Mouse (Mus musculus): ENCODE results near the gene Trhde. TPM values are rescaled to one million over a fixed set of nuclear protein-coding genes. Genes with fewer than 3 reads are reported as not detected.

The Trhde gene
- polyA plus RNA-seq (2014; fragmentation: Nextera tagmentation; extraction: Ambion mirVana): 0.52 and 0.61 TPM in 2 replicates

DNA sequence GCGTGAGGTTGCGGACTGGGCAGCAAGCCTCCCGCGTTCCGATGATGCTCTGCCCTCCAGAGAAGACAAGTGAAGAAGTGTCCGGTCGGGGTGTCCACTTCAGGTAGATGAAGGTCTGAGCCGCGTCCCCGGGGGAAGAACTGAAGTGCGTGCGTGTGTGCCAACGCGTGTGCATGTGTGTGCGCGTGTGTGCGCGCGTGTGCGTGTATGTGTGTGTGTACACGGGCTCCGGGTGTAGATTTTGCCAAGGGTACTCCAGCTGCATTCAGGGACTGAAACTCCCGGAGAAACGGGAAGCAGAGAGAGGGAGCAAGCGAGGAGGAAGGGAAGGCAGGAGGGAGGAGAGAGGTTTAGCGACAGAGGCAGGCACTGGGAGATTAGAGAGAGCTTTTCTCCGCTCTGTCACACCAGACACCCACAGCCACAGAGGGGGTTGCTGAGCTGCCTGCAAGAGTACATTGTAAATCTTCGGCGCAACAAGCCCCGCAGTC lies at the start of gene Trhde:
Gene Trhde (minus strand): TSS at position 147 of the 491 bp plus-strand sequence.
- no peaks in the 10 kb centered on the region for H3K36me3 ChIP-seq (ENCODE audit: control insufficient read depth, insufficient read depth, low read length)
- H3K4me3 ChIP-seq (ENCODE audit: low read depth, low read length): peak within 1 kb of the TSS; percentile 55
- H3K27ac ChIP-seq (replicated peaks; ENCODE audit: low read depth, low read length): no peak within 1 kb of the TSS
- peak within 1 kb of the TSS; percentile 40 for H3K9ac ChIP-seq (ENCODE audit: low read length)
- H3K9me3 ChIP-seq (ENCODE audit: control insufficient read depth, low read length): no peaks in the 10 kb centered on the region
- H3K4me1 ChIP-seq (ENCODE audit: control insufficient read depth, insufficient read depth, low read length): 0 out of 2 replicates have a peak, but pooled peaks cover 2% of the 10 kb centered on the region
- 1% methylated on average over 30 of the region's 30 CpGs for whole genome bisulfite sequencing
- H3K27me3 ChIP-seq (ENCODE audit: control insufficient read depth, insufficient read depth, low read length): peaks cover 38% of the 10 kb centered on the region
- peak within 1 kb of the TSS; percentile 94 for H3K4me2 ChIP-seq (ENCODE audit: low read depth, severe bottlenecking)
- ATAC-seq (ENCODE audit: insufficient number of reproducible peaks, low FRiP score, low TSS enrichment, low read depth): 0 out of 2 replicates have a peak, but pooled peaks have one; percentile 16
- DNase-seq (ENCODE audit: low spot score): no peak

DNA sequence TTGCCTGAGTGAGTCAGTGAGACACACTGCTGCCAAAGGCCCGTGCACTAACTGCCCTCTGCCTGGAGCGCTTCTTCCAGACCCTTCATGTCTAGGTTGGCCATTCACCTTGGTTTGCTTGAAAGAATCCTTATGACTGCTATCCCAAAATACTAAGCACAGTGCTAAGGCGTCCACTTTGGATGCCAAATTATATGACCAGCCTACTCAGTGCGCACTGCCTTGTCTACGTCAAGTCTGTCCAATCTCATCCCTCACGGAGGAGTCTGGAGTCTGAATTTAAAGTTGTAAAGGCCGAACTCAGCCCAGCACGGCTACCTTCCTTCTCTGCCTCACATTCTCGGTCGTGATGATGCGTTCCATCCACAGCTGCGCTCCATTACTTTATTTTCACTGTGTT lies 39.9 kb upstream of the Trhde start:
- DNase-seq (ENCODE audit: low spot score): no peak
- 93% methylated on average over 12 of the region's 12 CpGs for WGBS

DNA sequence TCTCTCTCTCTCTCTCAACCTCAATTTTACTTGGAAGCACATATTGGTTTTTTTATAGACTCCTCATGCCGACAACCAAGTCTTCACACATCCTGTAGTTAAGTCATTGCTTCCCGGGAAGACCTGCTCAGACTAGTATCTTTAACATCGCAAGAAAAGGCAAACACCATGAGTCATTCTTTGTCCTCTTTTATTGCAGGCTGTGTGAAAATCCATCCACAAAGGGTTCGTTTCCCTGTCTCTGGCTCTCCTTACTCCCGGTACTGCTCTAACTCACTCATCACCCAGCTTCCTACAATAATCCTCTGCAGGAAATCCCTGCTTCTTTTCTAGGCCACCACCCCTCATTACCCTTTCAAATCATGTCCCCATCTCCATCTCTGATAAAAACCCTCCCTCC lies 39.3 kb upstream of the Trhde start:
- 68% methylated on average over 5 of the region's 5 CpGs for WGBS
- Histone ChIP-seq H3K36me3 (ENCODE audit: control insufficient read depth, insufficient read depth, low read length) (no peaks in the 10 kb centered on the region), H3K9ac (ENCODE audit: low read length) (no peak overlapping the region), H3K4me3 (ENCODE audit: low read depth, low read length) (no peak overlapping the region), H3K4me1 (ENCODE audit: control insufficient read depth, insufficient read depth, low read length) (no peaks in the 10 kb centered on the region), H3K9me3 (ENCODE audit: control insufficient read depth, low read length) (no peaks in the 10 kb centered on the region), H3K27me3 (ENCODE audit: control insufficient read depth, insufficient read depth, low read length) (no peaks in the 10 kb centered on the region), H3K4me2 (ENCODE audit: low read depth, severe bottlenecking) (no peak overlapping the region), H3K27ac (replicated peaks; ENCODE audit: low read depth, low read length) (no peak overlapping the region)
- ATAC-seq (ENCODE audit: insufficient number of reproducible peaks, low FRiP score, low TSS enrichment, low read depth) (no peak), DNase-seq (ENCODE audit: low spot score) (no peak)

More for the DNA sequence above, 39.9 kb upstream of the Trhde start:
- H3K4me1 ChIP-seq (ENCODE audit: control insufficient read depth, insufficient read depth, low read length): no peaks in the 10 kb centered on the region
- no peak overlapping the region for H3K4me2 ChIP-seq (ENCODE audit: low read depth, severe bottlenecking)
- H3K27ac ChIP-seq (replicated peaks; ENCODE audit: low read depth, low read length): no peak overlapping the region
- no peak overlapping the region for H3K4me3 ChIP-seq (ENCODE audit: low read depth, low read length)
- no peak overlapping the region for H3K9ac ChIP-seq (ENCODE audit: low read length)
- no peaks in the 10 kb centered on the region for H3K9me3 ChIP-seq (ENCODE audit: control insufficient read depth, low read length)
- H3K36me3 ChIP-seq (ENCODE audit: control insufficient read depth, insufficient read depth, low read length): no peaks in the 10 kb centered on the region
- H3K27me3 ChIP-seq (ENCODE audit: control insufficient read depth, insufficient read depth, low read length): no peaks in the 10 kb centered on the region
- ATAC-seq (ENCODE audit: insufficient number of reproducible peaks, low FRiP score, low TSS enrichment, low read depth): no peak

DNA sequence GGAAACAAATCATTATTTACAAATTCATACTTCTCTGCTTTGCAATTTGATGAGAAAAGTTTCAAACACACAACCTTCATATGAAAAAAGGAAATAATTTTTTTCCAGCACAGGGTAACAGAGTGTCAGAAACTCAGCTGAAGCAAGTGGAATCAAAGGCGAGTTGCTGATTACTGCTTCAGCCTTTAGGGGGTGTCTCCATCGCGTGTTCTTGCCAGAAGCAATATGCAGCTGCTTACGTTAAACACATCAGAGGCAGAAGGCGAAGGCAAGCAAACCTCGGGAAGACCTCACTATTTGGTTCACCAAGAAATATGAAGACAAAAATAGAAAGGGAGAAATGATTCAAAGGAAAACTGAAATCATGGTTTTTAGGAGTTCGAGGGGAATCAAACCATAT lies 29.2 kb upstream of the Trhde start:
- 58% methylated on average over 7 of the region's 7 CpGs for WGBS
- no peaks in the 10 kb centered on the region for H3K27me3 ChIP-seq (ENCODE audit: control insufficient read depth, insufficient read depth, low read length)
- H3K27ac ChIP-seq (replicated peaks; ENCODE audit: low read depth, low read length): no peak overlapping the region
- no peak for ATAC-seq (ENCODE audit: insufficient number of reproducible peaks, low FRiP score, low TSS enrichment, low read depth)
- H3K4me1 ChIP-seq (ENCODE audit: control insufficient read depth, insufficient read depth, low read length): no peaks in the 10 kb centered on the region
- H3K4me3 ChIP-seq (ENCODE audit: low read depth, low read length): no peak overlapping the region
- no peaks in the 10 kb centered on the region for H3K36me3 ChIP-seq (ENCODE audit: control insufficient read depth, insufficient read depth, low read length)
- no peak for DNase-seq (ENCODE audit: low spot score)
- H3K9me3 ChIP-seq (ENCODE audit: control insufficient read depth, low read length): no peaks in the 10 kb centered on the region
- no peak overlapping the region for H3K4me2 ChIP-seq (ENCODE audit: low read depth, severe bottlenecking)
- no peak overlapping the region for H3K9ac ChIP-seq (ENCODE audit: low read length)

DNA sequence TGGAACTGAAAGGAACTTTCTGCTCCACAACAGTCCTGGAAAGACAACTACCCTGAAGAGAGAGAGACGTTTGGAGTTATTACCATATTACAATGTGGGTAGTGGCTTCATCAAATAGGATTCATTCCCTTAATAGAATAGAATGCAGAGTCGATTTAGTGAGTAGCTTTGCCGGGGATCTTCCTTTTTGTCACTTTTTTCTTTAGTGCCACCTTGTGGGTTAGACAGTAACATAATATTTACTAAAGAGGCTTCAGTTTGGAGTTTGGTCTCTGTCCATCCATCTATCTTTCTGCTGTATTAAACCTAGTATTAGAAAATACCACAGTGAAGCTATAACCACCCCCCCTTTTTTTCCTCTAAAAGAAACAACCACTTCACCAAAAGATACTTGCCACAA lies 6.7 kb upstream of the Trhde start:
- 57% methylated on average over 3 of the region's 3 CpGs for WGBS
- H3K4me1 ChIP-seq (ENCODE audit: control insufficient read depth, insufficient read depth, low read length): no peaks in the 10 kb centered on the region
- ATAC-seq (ENCODE audit: insufficient number of reproducible peaks, low FRiP score, low TSS enrichment, low read depth) (no peak), DNase-seq (ENCODE audit: low spot score) (no peak)
- no peak overlapping the region for H3K4me2 ChIP-seq (ENCODE audit: low read depth, severe bottlenecking)
- H3K9me3 ChIP-seq (ENCODE audit: control insufficient read depth, low read length): no peaks in the 10 kb centered on the region
- no peak overlapping the region for H3K27ac ChIP-seq (replicated peaks; ENCODE audit: low read depth, low read length)
- no peak overlapping the region for H3K4me3 ChIP-seq (ENCODE audit: low read depth, low read length)
- H3K27me3 ChIP-seq (ENCODE audit: control insufficient read depth, insufficient read depth, low read length): no peaks in the 10 kb centered on the region
- H3K36me3 ChIP-seq (ENCODE audit: control insufficient read depth, insufficient read depth, low read length): no peaks in the 10 kb centered on the region
- no peak overlapping the region for H3K9ac ChIP-seq (ENCODE audit: low read length)

DNA sequence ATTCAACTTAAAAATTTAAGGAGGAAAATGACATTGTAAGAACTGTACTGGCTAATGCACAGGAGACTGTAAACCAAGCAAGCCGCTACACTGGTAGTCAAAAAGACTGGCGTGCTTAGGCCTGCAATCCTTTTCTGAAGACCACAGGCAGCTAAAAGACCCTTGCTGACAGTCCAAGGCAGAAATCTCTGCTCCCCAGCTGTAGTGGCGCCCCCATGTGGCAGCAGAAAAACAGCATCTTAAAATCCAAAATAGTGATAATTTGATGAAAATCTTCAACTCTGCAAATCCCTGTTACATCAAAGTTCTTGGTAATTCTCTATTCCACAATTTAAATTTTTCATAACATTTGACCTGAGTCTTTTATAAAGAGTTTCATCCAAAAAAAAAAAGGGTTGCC lies 3.8 kb upstream of the Trhde start:
- ATAC-seq (ENCODE audit: insufficient number of reproducible peaks, low FRiP score, low TSS enrichment, low read depth) (no peak), DNase-seq (ENCODE audit: low spot score) (peak; percentile 57)
- Histone ChIP-seq H3K4me3 (ENCODE audit: low read depth, low read length) (no peak overlapping the region), H3K4me2 (ENCODE audit: low read depth, severe bottlenecking) (no peak overlapping the region), H3K9me3 (ENCODE audit: control insufficient read depth, low read length) (no peaks in the 10 kb centered on the region), H3K9ac (ENCODE audit: low read length) (no peak overlapping the region), H3K27me3 (ENCODE audit: control insufficient read depth, insufficient read depth, low read length) (peaks cover 24% of the 10 kb centered on the region), H3K27ac (replicated peaks; ENCODE audit: low read depth, low read length) (no peak overlapping the region), H3K4me1 (ENCODE audit: control insufficient read depth, insufficient read depth, low read length) (0 out of 2 replicates have a peak, but pooled peaks cover 2% of the 10 kb centered on the region), H3K36me3 (ENCODE audit: control insufficient read depth, insufficient read depth, low read length) (no peaks in the 10 kb centered on the region)
- 37% methylated on average over 3 of the region's 3 CpGs for WGBS

DNA sequence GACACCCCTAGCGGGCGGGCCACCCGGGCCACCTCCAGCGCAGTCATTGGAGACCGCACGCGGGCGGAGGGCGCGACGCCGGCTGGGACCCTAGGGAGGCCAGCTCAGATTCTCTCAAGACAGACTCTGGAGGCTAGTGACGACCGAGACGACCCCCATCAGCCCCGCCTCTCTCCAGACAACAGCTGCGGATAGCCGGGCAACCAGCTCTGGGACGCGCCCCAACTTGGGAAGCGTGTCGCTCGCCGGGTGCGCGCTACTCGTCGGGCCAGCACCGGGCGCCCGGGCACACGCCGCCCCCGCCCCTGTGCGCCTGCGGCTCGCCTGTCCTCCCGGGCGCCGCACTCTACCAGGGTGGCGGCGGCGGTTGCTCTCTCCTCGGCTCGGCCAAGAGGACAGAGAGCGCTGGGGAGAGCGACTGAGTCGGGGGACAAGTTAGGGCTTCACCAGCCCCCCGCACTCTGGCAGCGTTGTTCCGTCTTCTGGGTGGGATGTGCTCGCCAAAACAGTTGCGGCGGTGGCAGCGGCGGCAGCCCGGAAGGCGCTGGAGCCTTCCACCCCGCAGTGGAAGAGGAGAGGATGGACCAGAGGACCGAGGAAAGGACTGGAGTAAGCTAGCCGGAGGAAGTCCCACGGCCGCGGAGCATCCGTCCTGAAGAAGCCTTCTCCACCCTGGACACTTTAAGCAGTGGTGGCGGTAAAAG lies 498 bp downstream of the Trhde start:
- H3K9ac ChIP-seq (ENCODE audit: low read length): peak overlapping the region; percentile 40
- no peaks in the 10 kb centered on the region for H3K36me3 ChIP-seq (ENCODE audit: control insufficient read depth, insufficient read depth, low read length)
- DNase-seq (ENCODE audit: low spot score): peak; percentile 68
- WGBS: under 1% methylated on average over 63 of the region's 66 CpGs
- H3K27me3 ChIP-seq (ENCODE audit: control insufficient read depth, insufficient read depth, low read length): peaks cover 38% of the 10 kb centered on the region
- no peaks in the 10 kb centered on the region for H3K9me3 ChIP-seq (ENCODE audit: control insufficient read depth, low read length)
- no peak overlapping the region for H3K27ac ChIP-seq (replicated peaks; ENCODE audit: low read depth, low read length)
- H3K4me1 ChIP-seq (ENCODE audit: control insufficient read depth, insufficient read depth, low read length): 0 out of 2 replicates have a peak, but pooled peaks cover 2% of the 10 kb centered on the region
- peak overlapping the region; percentile 55 for H3K4me3 ChIP-seq (ENCODE audit: low read depth, low read length)
- ATAC-seq (ENCODE audit: insufficient number of reproducible peaks, low FRiP score, low TSS enrichment, low read depth): peak; percentile 57
- peak overlapping the region; percentile 94 for H3K4me2 ChIP-seq (ENCODE audit: low read depth, severe bottlenecking)

DNA sequence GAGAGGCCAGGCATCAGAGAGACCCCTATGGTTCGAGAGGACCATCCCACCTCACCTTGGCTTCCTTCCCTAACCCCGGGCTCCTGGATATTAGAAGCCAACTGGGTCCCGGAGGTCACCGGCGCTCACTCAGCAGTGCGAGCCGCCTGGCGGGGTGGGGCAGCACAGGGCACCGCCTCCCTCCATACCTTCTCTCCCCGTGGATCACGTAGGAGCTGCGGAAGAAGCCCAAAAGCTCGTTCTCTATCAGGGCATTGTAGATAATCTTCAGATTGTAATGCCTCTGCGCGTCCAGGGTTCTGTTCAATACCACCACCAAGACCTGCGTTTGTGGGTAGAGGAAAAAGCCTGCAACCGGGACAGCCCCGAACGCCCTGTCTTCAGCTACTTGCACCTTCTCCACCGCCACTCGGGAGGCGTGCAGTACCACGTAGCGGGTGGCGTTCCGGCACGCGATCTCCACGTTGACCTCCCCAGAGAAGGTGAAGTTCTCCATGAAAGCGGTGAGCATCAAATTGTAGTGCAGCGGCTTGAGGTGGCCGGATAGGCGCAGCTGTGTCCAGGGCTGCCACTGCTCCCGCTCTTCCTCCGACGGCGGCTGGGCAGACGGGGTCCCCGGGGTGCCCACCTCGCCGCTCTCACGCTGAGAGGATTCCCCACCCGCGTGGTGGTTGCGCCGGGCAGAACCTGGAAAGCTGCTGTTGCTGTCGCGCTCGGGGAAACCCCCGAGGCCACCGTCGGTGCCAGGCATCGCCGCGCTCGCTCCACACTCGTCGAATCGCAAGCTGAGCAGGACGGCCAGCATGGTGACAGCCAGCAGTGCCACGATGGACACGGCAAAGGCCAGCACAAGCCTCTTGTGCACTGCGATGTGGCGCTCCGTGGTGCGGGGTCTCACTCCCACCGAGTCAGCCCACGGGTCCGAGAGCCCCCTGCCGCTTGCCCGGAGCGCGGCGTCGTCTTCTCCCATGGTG lies 1.5 kb downstream of the Trhde start:
- WGBS: 8% methylated on average over 75 of the region's 75 CpGs
- Histone ChIP-seq H3K4me2 (ENCODE audit: low read depth, severe bottlenecking) (peak overlapping the region; percentile 94), H3K9me3 (ENCODE audit: control insufficient read depth, low read length) (no peaks in the 10 kb centered on the region), H3K27me3 (ENCODE audit: control insufficient read depth, insufficient read depth, low read length) (peaks cover 38% of the 10 kb centered on the region), H3K4me1 (ENCODE audit: control insufficient read depth, insufficient read depth, low read length) (0 out of 2 replicates have a peak, but pooled peaks cover 2% of the 10 kb centered on the region), H3K36me3 (ENCODE audit: control insufficient read depth, insufficient read depth, low read length) (no peaks in the 10 kb centered on the region), H3K4me3 (ENCODE audit: low read depth, low read length) (peak overlapping the region; percentile 55), H3K27ac (replicated peaks; ENCODE audit: low read depth, low read length) (no peak overlapping the region), H3K9ac (ENCODE audit: low read length) (no peak overlapping the region)
- ATAC-seq (ENCODE audit: insufficient number of reproducible peaks, low FRiP score, low TSS enrichment, low read depth) (0 out of 2 replicates have a peak, but pooled peaks have one; percentile 5), DNase-seq (ENCODE audit: low spot score) (peak; percentile 46)
